Mouse (Mus musculus) ES-E14 (cell line): ENCODE results near the gene Kcnj9.

Experiments
- HCFC1 ChIP-seq: IDR thresholded peaks from 2 replicates; pipeline ENCODE4 v1.6.1; 2012; ENCODE audit warnings: low read length, inconsistent platforms, borderline replicate concordance; ENCODE audit not compliant: insufficient read depth
- ZC3H11A ChIP-seq: IDR thresholded peaks from 2 replicates; pipeline ENCODE4 v1.6.1; 2012; ENCODE audit warnings: low read depth, mild to moderate bottlenecking, inconsistent platforms, low read length, borderline replicate concordance
- ZNF384 ChIP-seq: IDR thresholded peaks from 2 replicates; pipeline ENCODE4 v1.6.1; 2012; ENCODE audit warnings: low read depth, low read length, inconsistent platforms

DNA sequence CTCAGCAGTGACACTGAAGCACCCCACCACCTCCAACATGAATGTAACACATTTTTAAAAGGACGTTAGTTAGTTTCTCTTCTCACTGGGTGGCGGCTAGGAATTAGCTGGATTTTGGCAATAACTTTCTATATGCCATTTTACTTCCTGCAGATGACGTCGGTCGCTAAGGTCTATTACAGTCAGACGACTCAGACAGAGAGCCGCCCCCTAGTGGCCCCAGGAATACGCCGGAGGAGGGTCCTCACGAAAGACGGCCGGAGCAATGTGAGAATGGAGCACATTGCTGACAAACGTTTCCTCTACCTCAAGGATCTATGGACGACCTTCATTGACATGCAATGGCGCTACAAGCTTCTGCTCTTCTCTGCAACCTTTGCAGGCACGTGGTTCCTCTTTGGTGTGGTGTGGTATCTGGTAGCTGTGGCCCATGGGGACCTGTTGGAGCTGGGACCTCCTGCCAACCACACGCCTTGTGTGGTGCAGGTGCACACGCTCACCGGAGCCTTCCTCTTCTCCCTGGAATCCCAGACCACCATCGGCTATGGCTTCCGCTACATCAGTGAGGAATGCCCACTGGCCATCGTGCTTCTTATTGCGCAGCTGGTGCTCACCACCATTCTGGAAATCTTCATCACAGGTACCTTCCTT lies 39.8 kb upstream of the Kcnj9 start:
- no peak for TF ChIP-seq ZNF384
- no peak for TF ChIP-seq ZC3H11A
- TF ChIP-seq HCFC1, result no peak
